Mouse (Mus musculus): Measurements from ENCODE around the gene Arrdc1. TPM values are rescaled to one million over a fixed set of nuclear protein-coding genes. Genes with fewer than 3 reads are reported as not detected.
"Not testable (repeated sequence)": the region's sequence is repeated elsewhere in the genome, so short reads cannot be mapped to it uniquely, and the experiment has no call there.

The Arrdc1 gene
- total RNA-seq (2017): 101 to 175 TPM (median 138 TPM) in 3 replicates

DNA sequence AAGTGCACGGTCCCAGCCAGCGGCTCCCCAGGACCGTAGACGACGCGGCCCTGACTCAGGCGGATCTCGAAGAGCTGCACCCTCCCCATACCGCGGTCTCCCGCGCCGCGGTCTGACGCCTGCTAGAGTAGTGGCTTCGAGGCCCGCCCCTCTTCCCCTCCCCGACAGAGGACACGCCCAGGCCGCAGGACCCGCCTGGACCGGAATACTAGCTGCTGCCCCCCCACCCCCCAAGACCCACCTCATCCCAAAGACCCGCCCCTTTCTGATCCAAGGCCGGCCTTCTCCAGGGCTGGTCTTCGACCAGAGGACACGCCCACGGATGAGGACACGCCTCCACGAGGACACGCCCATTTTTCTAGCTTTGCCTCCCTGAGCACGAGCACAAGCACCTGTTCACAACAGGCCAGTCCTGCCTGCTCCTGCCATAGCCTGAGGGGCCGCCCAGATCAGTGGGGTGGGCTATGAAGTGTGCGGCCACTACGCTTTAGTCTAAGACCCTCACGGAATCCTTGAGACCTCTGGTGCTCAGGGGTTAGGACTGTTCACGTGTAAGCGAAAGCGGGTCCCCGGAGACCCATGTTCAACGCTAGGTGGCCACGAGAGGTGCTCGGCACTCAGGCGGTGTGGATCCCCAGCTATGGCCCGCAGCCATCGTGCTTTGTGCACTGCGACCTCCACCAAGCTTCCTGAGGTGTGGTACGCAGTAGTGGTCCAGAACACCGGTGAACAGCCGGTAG lies at the start of gene Arrdc1:
Gene Arrdc1 (minus strand): TSS at position 196 of the 740 bp plus-strand sequence.
- peak; percentile 92 for ATAC-seq (replicated peaks; ENCODE audit: insufficient number of reproducible peaks, low FRiP score, low TSS enrichment, poor library complexity, severe bottlenecking)

DNA sequence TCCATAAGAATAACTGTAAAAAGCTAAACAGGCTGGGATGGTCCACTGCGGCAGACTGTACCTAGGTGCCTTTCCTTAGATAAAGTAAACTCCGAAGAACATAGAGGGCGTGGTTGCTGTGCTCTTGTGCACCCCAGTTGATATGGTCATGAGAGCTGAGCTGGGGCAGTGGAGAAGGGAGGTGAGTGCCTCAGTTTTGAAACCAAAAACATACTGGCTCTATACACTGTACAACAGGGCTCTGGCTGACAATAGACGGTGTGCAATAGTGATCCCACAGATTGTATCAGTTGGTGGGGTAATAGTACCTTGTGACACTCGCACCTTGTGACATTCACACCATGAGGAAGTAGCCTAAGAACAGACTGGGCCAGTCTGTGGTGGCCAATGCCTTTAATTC lies 41.9 kb upstream of the Arrdc1 start:
- ATAC-seq (replicated peaks; ENCODE audit: insufficient number of reproducible peaks, low FRiP score, low TSS enrichment, poor library complexity, severe bottlenecking): peak; percentile 32; the same call in 1 of the 2 replicates

DNA sequence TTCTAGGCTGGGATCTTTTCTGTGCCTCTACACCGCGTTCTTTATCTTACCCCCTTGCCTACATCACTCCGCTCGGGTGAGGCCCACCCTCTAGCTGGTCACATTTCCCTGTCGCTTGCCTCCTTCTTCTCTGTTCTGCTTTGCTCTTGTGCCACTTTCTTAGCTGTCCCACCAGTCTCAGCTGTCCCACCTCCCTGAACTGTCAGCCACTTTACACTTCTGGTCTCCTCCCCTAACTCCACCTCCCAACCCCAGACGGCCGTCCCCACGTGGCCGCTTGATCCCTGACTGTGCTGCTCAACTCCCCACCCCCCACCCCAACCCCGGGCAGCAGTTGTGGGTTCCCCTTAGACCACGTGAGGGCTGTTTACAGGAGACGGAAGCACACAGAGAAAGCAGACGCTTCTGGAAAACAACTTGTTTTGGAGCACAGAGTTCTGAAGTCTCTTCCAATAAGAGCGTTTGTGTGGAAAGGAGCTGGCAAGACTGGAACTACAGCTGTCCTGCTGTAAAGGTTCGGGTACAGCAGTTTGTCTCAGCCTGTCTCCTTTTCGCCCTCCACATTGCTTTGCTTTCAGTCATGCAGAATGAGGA lies 40.7 kb upstream of the Arrdc1 start, which contains the start of gene Pnpla7:
Gene Pnpla7 (plus strand): TSS at position 330 of the 594 bp plus-strand sequence.
- peak; percentile 74 for ATAC-seq (replicated peaks; ENCODE audit: insufficient number of reproducible peaks, low FRiP score, low TSS enrichment, poor library complexity, severe bottlenecking)

DNA sequence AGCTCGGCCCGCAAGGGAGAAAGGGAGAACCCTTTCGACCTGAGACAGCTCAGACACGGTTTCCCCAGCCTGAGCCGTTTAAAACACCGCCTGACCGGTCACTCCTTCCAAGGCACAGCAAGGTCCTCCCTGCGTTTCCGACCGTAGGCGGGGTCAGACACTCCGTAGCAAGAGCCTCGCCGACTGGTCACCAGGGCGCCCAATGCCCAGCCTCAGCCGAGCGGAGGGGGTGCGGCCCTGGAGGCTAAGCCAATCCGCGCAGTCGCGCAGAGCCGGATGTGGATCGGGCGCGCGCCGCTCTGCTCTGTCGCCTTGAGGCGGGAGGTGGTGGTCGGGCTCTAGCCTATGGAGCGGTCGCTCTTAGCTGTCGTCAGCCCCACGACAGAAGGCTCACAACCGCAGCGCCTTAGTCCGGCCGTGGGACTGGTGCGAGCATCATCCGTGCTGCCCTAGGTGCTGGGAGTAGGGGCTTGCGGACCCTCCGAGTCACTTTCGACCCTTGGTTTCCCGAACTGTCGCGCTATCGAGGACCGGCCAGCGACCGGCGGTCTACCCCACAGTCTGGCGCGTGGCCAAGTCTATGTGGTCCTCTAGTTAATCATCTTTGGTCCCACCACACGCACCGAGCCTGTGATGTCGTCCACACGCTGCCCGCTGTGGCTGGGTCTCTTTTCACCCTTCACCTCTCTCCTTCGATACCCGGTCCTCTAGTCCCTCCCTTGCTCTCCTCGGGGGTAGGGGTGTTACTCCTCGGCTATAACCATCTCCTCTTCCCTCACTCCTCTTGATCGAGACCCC lies 40.1 kb upstream of the Arrdc1 start, which contains the start of gene Mrpl41:
Gene Mrpl41 (minus strand): TSS at position 193 of the 798 bp plus-strand sequence.
- ATAC-seq (replicated peaks; ENCODE audit: insufficient number of reproducible peaks, low FRiP score, low TSS enrichment, poor library complexity, severe bottlenecking): peak; percentile 81

DNA sequence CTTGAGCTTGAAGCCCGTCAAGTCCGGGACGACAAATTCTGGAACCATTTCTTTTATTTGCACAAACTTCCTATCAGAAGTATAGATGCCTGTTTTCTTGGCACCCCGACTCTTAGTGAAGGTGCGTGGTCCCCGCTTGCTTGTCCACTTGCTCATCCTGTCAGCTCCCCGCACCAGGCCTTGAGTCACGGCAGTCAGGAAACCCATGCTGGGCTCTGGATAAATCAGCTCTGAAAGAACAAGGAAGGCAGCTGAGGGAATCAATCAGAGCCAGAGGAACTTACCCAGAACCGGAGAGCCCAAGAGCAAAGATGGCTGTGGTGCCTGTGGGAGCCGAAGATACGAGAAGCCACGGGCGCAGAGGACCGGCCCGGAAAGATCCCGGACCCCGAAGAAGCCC lies 39.4 kb upstream of the Arrdc1 start:
- not testable (repeated sequence) for ATAC-seq (replicated peaks; ENCODE audit: insufficient number of reproducible peaks, low FRiP score, low TSS enrichment, poor library complexity, severe bottlenecking)

DNA sequence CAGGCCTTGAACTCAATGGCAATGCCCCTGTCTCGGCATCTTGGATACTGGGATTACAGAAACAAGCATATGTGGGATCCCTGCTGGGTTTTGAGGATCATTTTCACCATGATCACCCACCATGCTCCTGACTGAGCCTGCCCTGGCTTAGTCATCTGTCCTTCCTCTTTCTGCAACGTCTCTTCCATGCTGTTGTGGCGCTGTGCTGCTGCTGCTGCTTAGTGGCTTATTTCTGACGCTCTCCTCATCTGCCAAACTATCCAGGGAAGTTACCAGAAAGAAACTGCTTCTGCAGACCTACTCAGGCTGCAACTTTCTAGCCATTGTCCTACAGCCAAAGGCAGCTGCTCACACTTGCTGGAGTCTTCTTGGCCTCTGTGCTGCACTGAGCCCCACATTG lies 35.3 kb upstream of the Arrdc1 start:
- ATAC-seq (replicated peaks; ENCODE audit: insufficient number of reproducible peaks, low FRiP score, low TSS enrichment, poor library complexity, severe bottlenecking): no peak

DNA sequence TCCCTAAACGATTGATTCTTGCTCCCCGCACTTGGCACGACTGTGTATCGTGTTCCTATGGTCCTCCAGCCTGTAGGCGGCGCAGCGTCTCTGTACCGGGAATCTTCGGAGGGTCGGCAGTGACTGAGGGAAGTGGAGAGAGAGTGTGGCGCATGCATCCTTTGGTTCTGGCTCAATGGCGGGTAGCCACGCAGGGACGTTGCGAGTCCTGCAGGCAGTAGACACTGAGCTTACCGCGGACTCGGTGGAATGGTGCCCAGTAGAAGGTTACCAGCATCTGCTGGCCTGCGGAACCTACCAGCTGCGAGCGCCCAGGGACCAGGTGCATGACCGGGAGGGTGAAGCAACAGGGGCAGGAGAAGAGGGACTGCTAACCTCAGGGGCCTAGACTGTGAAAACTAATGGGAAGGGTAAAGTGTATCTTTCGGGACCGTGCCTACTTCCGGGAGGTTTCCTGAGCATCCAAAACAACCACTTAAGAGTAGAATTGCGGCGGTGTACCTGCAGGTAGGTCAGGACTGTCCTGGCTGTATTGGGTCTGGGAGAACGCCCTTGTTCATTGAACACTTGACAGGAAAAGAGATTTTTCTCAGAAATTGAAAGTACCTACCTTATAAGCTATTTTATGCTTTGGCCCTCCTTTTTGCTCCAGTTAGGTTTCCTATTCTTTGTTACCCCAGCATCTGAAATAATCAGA lies 27.4 kb upstream of the Arrdc1 start, which contains the start of gene Dph7:
Gene Dph7 (plus strand): TSS at position 97 of the 697 bp plus-strand sequence.
- ATAC-seq (replicated peaks; ENCODE audit: insufficient number of reproducible peaks, low FRiP score, low TSS enrichment, poor library complexity, severe bottlenecking): peak; percentile 97

DNA sequence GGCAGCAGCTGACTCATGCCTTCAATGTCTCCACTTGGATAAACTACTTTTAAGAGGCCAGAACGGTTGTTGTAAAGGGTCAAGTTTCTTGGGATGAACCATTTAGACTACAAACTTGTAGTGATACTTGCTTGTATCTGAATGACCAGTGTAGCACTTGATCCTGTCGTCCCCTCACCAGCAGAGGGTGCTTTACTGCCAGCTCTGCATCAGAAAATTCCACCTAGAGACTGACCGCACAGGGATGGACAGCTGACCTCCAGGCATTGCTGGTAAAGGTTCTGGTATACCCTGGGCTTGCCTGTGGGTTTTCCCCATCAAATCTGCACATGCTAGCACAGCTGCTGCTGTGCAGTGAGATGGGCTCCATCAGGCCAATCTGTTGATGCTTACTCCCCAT lies 25.9 kb upstream of the Arrdc1 start:
- no peak for ATAC-seq (replicated peaks; ENCODE audit: insufficient number of reproducible peaks, low FRiP score, low TSS enrichment, poor library complexity, severe bottlenecking)

DNA sequence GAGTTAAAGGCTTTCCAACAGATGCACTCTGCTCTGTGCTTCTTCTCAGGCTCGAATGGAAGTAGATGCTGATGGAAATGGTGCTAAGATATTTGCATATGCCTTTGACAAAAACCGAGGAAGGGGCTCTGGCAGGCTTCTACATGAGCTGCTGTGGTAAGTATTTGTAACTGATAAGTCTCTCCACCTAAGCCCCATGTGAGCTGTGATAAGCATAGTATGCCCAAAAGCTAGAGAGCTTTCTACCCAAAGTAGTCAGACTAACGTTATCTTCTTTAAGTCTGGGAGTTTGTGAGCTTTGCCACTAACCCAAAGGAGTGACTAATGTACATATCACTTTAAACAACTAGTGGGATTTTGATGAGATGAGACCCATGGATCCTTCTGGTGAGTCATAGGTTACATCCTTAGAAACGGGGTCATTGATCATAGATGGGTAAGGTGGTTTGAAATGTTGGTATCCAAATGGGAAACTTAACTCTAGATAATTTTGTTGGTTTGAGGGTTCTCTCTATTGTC lies 17.5 kb upstream of the Arrdc1 start:
- no peak for ATAC-seq (replicated peaks; ENCODE audit: insufficient number of reproducible peaks, low FRiP score, low TSS enrichment, poor library complexity, severe bottlenecking)

DNA sequence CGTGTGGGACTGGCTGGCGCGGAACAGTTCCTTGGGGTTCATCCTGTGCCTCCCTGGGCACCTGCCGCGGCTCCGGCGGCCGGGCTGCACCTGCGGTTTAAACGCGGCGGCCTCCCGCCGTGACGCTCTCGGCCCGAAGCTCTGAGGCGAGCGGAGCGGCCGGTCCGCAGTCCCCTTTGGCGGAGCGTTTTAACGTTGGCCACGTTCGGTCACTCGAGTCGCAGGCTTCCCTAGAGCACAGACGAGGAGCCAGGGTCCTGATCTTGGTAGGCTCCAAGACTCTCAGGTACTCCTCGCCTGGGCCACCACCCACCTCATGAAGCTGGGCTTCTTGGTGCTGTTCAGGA lies 15.1 kb upstream of the Arrdc1 start:
- ATAC-seq (replicated peaks; ENCODE audit: insufficient number of reproducible peaks, low FRiP score, low TSS enrichment, poor library complexity, severe bottlenecking): 0 out of 2 replicates have a peak, but pooled peaks have one; percentile 19

DNA sequence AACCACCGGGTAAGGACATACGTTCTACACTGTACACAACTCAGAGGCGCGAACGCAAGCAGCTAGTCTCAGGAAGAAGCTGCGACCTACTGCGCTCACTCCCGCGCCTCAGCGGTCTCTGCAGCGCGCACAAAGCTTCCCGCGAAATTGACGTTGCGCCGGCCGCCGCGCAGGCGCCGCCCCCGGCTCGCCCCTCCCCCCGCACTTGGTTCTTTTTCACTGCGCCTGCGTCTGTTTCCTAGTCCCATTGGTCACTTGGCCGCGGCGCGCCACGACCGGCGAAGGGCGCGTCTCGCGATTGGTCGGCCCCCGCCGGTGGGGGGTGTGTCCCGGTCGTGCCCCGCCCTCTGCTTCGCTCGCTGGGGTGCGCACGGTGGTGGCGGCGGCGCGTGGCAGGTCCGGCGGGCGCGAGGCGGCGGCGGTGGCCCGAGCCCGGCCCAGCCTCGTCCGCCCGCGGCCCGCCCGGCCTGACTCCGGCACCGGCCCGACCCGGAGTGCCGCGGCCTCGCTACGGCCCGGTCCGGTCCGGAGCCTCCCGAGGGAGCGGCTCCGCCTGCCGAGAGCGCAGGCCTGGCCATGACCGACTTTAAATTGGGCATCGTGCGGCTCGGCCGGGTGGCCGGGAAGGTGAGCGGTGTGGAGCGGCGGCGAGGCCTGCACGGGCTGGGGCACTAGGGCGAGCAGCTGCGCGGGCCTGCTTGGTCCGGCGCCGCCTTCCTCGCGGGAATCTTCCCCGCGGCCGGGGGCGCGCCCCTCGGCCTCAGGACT lies 14.6 kb upstream of the Arrdc1 start, which contains the start of gene Zmynd19:
Gene Zmynd19 (plus strand): TSS at position 372 of the 768 bp plus-strand sequence.
- ATAC-seq (replicated peaks; ENCODE audit: insufficient number of reproducible peaks, low FRiP score, low TSS enrichment, poor library complexity, severe bottlenecking): peak; percentile 96

DNA sequence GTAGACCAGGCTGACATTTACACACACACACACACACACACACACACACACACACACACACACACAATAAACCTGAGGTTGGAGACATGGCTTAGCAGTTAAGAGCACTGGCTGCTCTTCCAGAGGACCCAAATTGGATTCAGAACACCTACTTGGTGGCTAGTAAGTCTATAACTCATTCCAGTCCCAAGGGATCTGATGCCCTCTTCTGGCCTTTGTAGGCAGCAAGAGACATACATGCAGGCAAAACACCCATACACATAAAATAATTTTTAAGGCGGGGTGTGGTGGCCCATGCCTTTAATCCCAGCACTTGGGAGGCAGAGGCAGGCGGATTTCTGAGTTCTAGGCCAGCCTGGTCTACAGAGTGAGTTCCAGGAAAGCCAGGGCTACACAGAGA lies 9.3 kb upstream of the Arrdc1 start:
- not testable (repeated sequence) for ATAC-seq (replicated peaks; ENCODE audit: insufficient number of reproducible peaks, low FRiP score, low TSS enrichment, poor library complexity, severe bottlenecking)

DNA sequence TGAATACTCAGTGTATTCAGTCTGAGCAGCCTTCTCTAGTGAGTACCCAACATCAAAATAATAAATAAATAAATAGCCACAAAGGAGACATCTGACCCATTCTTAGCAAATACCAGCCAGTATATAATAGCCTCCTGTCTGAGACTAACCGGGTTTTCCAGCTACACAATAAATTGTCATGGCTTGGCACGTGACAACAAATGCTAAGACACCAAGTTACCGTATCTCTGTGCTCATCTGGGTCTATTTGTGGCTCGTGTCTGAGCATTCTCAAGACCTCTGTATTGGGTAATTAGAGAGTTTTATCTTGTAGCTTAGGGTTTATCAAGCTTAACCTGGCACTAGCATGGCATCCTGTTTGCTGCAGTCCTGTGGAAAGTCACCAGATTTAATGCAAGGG lies 7.0 kb upstream of the Arrdc1 start:
- ATAC-seq (replicated peaks; ENCODE audit: insufficient number of reproducible peaks, low FRiP score, low TSS enrichment, poor library complexity, severe bottlenecking): no peak

DNA sequence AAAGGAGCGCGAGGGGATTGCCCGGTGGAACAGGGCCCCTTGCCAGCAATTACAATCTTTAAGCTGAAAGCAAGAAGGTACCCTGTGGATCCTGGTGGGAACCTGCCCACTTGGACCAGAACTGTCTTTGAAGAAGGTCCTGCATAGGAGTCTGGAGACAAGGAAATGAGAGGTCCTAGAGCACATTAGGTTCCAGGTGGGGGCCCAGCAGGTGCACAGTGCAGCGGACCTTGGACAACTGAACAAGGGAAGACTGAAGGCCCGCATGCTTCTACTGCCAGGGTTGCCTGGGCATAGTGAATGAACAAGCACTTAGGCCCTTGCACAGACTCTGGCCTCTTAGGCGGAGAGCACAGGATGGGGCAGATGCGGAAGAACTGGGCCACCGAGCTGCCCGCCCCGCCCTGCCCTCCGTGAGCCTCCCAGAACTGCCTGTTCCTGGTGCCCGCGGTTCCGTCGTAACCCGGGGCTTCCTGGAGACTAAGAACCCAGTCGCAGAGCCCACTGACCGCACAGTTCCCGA lies 550 bp downstream of the Arrdc1 start:
- peak; percentile 54 for ATAC-seq (replicated peaks; ENCODE audit: insufficient number of reproducible peaks, low FRiP score, low TSS enrichment, poor library complexity, severe bottlenecking)

DNA sequence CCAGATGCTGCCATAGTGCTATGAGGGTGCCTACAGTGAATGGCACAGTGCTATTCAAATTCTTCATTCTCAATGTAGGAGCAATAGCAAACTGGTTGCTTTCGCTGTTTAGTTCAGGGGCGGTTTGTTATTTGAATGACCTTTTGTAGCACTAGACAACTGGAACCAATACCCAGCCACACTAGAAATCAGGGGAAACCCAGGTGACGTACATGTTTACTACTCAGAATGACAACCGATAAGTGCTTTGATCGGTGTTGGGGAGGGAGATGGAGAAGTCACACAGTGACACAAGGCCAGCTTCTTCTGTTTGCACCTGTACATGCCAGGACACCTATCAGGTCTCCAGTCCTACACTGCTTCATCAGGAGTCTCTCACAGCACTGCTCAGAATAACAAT lies 5.5 kb downstream of the Arrdc1 start:
- no peak for ATAC-seq (replicated peaks; ENCODE audit: insufficient number of reproducible peaks, low FRiP score, low TSS enrichment, poor library complexity, severe bottlenecking)

DNA sequence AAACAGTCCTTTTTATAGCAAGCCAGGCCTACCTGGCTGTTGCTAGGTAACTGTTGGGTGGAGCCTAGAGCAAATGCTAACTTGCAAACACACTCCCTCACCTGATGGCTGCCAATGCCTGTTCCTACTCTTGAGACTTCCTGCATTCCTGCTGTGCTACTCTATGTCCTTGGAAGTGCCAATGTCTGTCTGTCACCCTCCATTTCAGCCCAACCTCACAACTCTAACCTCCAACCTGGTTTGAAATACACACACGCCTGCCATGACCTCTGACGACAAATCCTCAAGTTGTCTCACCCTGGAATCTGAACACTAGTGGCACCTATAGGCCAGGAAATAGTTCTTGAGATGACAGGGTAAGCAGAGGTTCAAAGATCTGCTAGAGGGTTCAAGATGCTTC lies 5.9 kb downstream of the Arrdc1 start:
- no peak for ATAC-seq (replicated peaks; ENCODE audit: insufficient number of reproducible peaks, low FRiP score, low TSS enrichment, poor library complexity, severe bottlenecking)

DNA sequence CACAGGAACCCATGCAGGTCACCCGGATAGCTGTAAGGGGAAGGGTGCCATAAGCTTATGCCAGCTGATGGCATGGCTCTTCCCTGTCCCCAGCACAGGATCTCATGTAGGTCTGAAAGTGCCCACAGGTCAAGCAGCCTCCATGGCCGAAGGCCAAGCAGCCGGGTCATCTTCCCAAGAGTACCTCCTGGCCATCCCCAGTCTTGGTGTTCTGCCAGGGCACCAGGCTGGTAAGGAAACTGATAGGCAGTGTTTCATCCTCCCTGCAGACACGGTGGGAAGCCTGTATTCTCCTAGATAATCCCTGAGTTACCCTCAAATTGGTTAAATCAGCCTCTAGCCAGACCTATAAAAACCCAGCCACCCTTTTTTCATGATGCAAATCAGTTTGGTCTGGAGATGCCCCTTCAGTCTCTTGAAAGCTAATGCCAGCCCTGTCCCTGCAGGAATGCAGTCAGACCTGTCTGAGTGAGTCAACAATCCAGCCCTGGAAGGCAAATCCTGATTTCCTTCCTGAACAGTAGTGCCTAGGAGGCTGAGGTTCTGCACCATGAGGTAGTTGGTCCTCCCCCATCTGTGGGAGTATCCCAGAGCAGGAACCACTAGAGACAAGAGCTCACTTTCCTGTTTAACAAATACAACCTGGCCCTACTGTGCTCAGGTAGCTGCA lies 7.1 kb downstream of the Arrdc1 start:
- no peak for ATAC-seq (replicated peaks; ENCODE audit: insufficient number of reproducible peaks, low FRiP score, low TSS enrichment, poor library complexity, severe bottlenecking)

Data from monocyte, adult 5-6 weeks (primary cell).